Mouse (Mus musculus) liver, postnatal 0 days (tissue): ENCODE data around the gene Mxra8.

ENCODE experiments used
- CTCF ChIP-seq: sonication (generic); IDR thresholded peaks from 2 replicates; pipeline ENCODE4 v1.5.1; 2016; ENCODE audit warnings: antibody characterized with exemption, low read depth
- EP300 ChIP-seq: IDR thresholded peaks from 2 replicates; pipeline ENCODE4 v1.6.1; 2016; ENCODE audit warnings: antibody characterized with exemption, low read depth, mild to moderate bottlenecking

- TF ChIP-seq EP300 (no peak), CTCF (no peak)
Observed at GRCm38 (mm10) chr4:155841651-155842270, 2.3 kb downstream of the Mxra8 start.
